8 mouse cellular contexts compared by ENCODE assay signal in the genomic region with DNA sequence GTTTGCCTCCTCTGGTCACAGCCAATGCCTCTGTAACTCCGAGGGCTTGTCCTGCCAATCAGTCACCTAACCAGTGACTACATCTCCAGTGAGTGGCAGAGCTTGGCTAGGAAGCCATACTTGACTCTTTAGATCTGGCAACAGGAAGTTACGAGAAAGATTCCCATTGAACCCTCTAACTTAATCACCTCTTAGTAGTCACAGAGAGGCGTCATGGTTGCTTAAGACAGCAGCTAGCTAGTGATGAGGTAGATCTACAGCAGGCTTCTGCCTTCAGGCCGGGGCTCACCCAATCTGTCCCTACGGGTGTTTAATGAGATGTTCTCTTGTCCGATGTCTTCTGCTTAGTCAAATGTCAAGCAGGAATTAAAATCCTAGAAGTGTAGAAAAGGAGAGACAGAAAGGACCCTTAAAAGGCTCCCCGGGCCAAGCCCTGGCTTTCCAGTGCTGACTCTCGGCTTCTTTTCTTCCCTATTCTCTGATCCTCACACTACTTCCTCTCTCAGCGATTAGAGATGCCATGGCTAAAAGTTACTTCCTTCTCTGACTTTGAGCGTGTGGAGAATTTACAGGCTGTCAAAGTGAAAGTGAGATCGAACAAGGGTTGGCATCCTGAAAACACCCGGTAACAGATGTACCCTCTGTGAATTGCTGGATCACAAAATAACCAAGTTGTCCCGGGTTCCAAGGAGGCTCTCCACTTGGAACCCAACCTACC. TPM values are rescaled to one million over a fixed set of nuclear protein-coding genes. Genes with fewer than 3 reads are reported as not detected.
DNase-seq lines count a peak whose midpoint lies in the region; ATAC-seq and TF ChIP-seq lines count a peak whose summit lies in the region.

No protein-coding gene starts in this region.

- ATAC-seq in liver, embryonic 12.5 days: no peak

- WGBS in liver, embryonic 12.5 days (ENCODE audit: insufficient replicate concordance): 48% methylated on average over 13 of the region's 13 CpGs

- peak overlapping the region; percentile 96 for H3K4me2 ChIP-seq in liver, embryonic 12.5 days

- TF ChIP-seq CTCF in gastrocnemius, adult 2 months (IDR thresholded peaks at IDR 0.05): no peak

- H3K4me3 ChIP-seq in gastrocnemius, adult 2 months: peak overlapping the region; percentile 82
- peak overlapping the region; percentile 94 for H3K4me3 ChIP-seq in liver, embryonic 12.5 days

- H3K9me3 ChIP-seq in liver, embryonic 12.5 days (replicated peaks): no peaks in the 10 kb centered on the region

- intact Hi-C loops in gastrocnemius, adult 2 months (cut with DNase I): no loop called here
- intact Hi-C loops in left cerebral cortex, postnatal 4 days (cut with DNase I): no loop called here

- H3K27me3 ChIP-seq in liver, embryonic 12.5 days (replicated peaks): no peaks in the 10 kb centered on the region

- DNase-seq in gastrocnemius, adult 2 months: no peak
- DNase-seq in gastrocnemius, postnatal 10 days: no peak
- DNase-seq in thymus, postnatal 14 days: peak; percentile 21
- no peak for DNase-seq in thymus, postnatal 36 days
- DNase-seq in frontal cortex, postnatal 36 days (ENCODE audit: low spot score in 2 of 2): no peak
- DNase-seq in cerebellum, adult 18-20 months: no peak
- DNase-seq in left cerebral cortex, postnatal 4 days: no peak

- H3K27ac ChIP-seq in gastrocnemius, adult 2 months: no peak overlapping the region
- peak overlapping the region; percentile 86 for H3K27ac ChIP-seq in liver, embryonic 12.5 days

- peaks cover 54% of the 10 kb centered on the region for H3K4me1 ChIP-seq in liver, embryonic 12.5 days

- peak overlapping the region; percentile 93 for H3K9ac ChIP-seq in liver, embryonic 12.5 days

- H3K36me3 ChIP-seq in liver, embryonic 12.5 days: peaks cover 16% of the 10 kb centered on the region

RNA-seq across cellular contexts. Expression of gene N4bp2l1, which starts 4.6 kb away (rescaled TPM):
- total RNA-seq in gastrocnemius, adult 2 months (2021): 1 to 10 TPM; 3.0 to 3.8 TPM
- total RNA-seq in gastrocnemius, postnatal 10 days (2021): 1 to 10 TPM; 1.8 to 2.9 TPM
- 9.3 and 9.4 TPM in 2 replicates for polyA plus RNA-seq in liver, embryonic 12.5 days (2016; fragmentation: Nextera tagmentation; extraction: Ambion mirVana)
- total RNA-seq in left cerebral cortex, postnatal 4 days (2021): 10 to 100 TPM; 18.9 to 20.8 TPM

Comparison
In these comparisons a context has a peak if more than half of its experiments do, and no peak if none do; other contexts are left out.
1. RNA of gene N4bp2l1, which starts 4.6 kb away (total RNA-seq): 18.9 to 20.8 TPM in left cerebral cortex, postnatal 4 days; 3.0 to 3.8 TPM in gastrocnemius, adult 2 months and 1.8 to 2.9 TPM in gastrocnemius, postnatal 10 days; every median in the first group is over 4 times any median in the second.